Mouse (Mus musculus) CH12.LX (cell line): Measurements from ENCODE around the gene Acvrl1. TPM values are rescaled to one million over a fixed set of nuclear protein-coding genes. Genes with fewer than 3 reads are reported as not detected.

Source experiments
- DNase-seq: peaks from one replicate; pipeline ENCODE4 v3.0.0-alpha.2; 2013; ENCODE audit errors: extremely low read depth
- H3K27ac ChIP-seq: 2 replicates; pipeline ENCODE4 v1.5.1; 2012; ENCODE audit warnings: low read depth, mild to moderate bottlenecking, control low read depth, moderate library complexity; ENCODE audit not compliant: insufficient read depth
- H3K27me3 ChIP-seq: replicated peaks from 2 replicates; pipeline ENCODE3; 2012; ENCODE audit warnings: inconsistent platforms
- H3K36me3 ChIP-seq, 2 experiments: replicated peaks in 1 of 2; 2 replicates each; pipeline versions ENCODE3 to v1.6.1; 2012; ENCODE audit warnings: inconsistent platforms in 1 of 2, low read length in 1 of 2, mild to moderate bottlenecking in 1 of 2, mixed read lengths in 1 of 2, moderate library complexity in 1 of 2; ENCODE audit not compliant: control insufficient read depth in 1 of 2, insufficient read depth in 1 of 2
- H3K4me1 ChIP-seq, 2 experiments: 2 replicates each; pipeline ENCODE4 v1.6.1; 2012; ENCODE audit warnings: inconsistent platforms in 1 of 2, moderate library complexity in 1 of 2; ENCODE audit not compliant: insufficient read depth in 2 of 2, control insufficient read depth in 1 of 2
- H3K4me2 ChIP-seq: 2 replicates; pipeline ENCODE4 v1.6.1; 2012; ENCODE audit warnings: low read depth, mild to moderate bottlenecking, control low read depth; ENCODE audit not compliant: poor library complexity, insufficient read depth, severe bottlenecking
- H3K4me3 ChIP-seq, 3 experiments: fragments of 150-350 bp in 1 of 3; sonication (generic) in 1 of 3; replicated peaks in 1 of 3; 2 replicates each; pipeline versions ENCODE3 to v1.5.1; 2011 to 2012; ENCODE audit warnings: low read depth in 2 of 3, low read length in 2 of 3, mild to moderate bottlenecking in 2 of 3, moderate library complexity in 2 of 3, control low read depth in 1 of 3, improper control_type of control experiment in 1 of 3, inconsistent platforms in 1 of 3, mixed read lengths in 1 of 3; ENCODE audit not compliant: poor library complexity in 1 of 3
- H3K79me2 ChIP-seq: replicated peaks from 2 replicates; pipeline ENCODE4 v1.6.1; 2012; ENCODE audit warnings: mild to moderate bottlenecking, moderate library complexity; ENCODE audit not compliant: control insufficient read depth, poor library complexity, insufficient read depth, severe bottlenecking; ENCODE audit errors: extremely low read depth
- H3K9ac ChIP-seq: 2 replicates; pipeline ENCODE4 v1.6.1; 2012; ENCODE audit warnings: low read depth, mild to moderate bottlenecking, control low read depth, moderate library complexity; ENCODE audit not compliant: insufficient read depth
- H3K9me3 ChIP-seq: replicated peaks from 2 replicates; pipeline ENCODE3; 2012; ENCODE audit warnings: low read length, inconsistent platforms, mixed read lengths
- CHD1 ChIP-seq: IDR thresholded peaks from 2 replicates; pipeline ENCODE4 v1.6.1; 2012; ENCODE audit warnings: low read depth, low read length, improper control_type of control experiment, inconsistent platforms
- CHD2 ChIP-seq: IDR thresholded peaks from 2 replicates; pipeline ENCODE4 v1.6.1; 2011; ENCODE audit warnings: low read length, improper control_type of control experiment
- E2F4 ChIP-seq: IDR thresholded peaks from 2 replicates; pipeline ENCODE4 v1.6.1; 2011; ENCODE audit warnings: low read depth, low read length, improper control_type of control experiment; ENCODE audit not compliant: insufficient replicate concordance
- GABPA ChIP-seq: IDR thresholded peaks from 2 replicates; pipeline ENCODE4 v1.6.1; 2012; ENCODE audit warnings: low read depth, low read length, improper control_type of control experiment, inconsistent platforms; ENCODE audit not compliant: insufficient replicate concordance
- HCFC1 ChIP-seq: IDR thresholded peaks from 2 replicates; pipeline ENCODE4 v1.6.1; 2012; ENCODE audit warnings: low read depth, mild to moderate bottlenecking, inconsistent platforms, low read length, improper control_type of control experiment
- IRF4 ChIP-seq: IDR thresholded peaks from 2 replicates; pipeline ENCODE4 v1.6.1; 2014; ENCODE audit warnings: low read depth, mild to moderate bottlenecking, inconsistent platforms, low read length, improper control_type of control experiment
- JUN ChIP-seq: IDR thresholded peaks from 2 replicates; pipeline ENCODE4 v1.6.1; 2011; ENCODE audit warnings: low read depth, mild to moderate bottlenecking, low read length, improper control_type of control experiment, moderate library complexity; ENCODE audit not compliant: insufficient read depth
- JUND ChIP-seq: conservative IDR thresholded peaks from 2 replicates; pipeline ENCODE4 v1.6.1; 2011; ENCODE audit warnings: low read depth, low read length, improper control_type of control experiment
- KAT2A ChIP-seq: IDR thresholded peaks from 2 replicates; pipeline ENCODE4 v1.6.1; 2012; ENCODE audit warnings: low read length, improper control_type of control experiment, inconsistent platforms; ENCODE audit not compliant: insufficient replicate concordance
- MEF2A ChIP-seq: IDR thresholded peaks from 2 replicates; pipeline ENCODE4 v1.6.1; 2014; ENCODE audit warnings: low read depth, mild to moderate bottlenecking, inconsistent platforms, low read length, improper control_type of control experiment, borderline replicate concordance
- MXI1 ChIP-seq: IDR thresholded peaks from 2 replicates; pipeline ENCODE4 v1.6.1; 2011; ENCODE audit warnings: mild to moderate bottlenecking, low read depth, low read length, improper control_type of control experiment
- NELFE ChIP-seq: IDR thresholded peaks from 2 replicates; pipeline ENCODE4 v1.6.1; 2011; ENCODE audit warnings: low read depth, low read length, improper control_type of control experiment
- POLR2AphosphoS2 ChIP-seq: IDR thresholded peaks from 2 replicates; pipeline ENCODE4 v1.6.1; 2011; ENCODE audit warnings: low read depth, low read length, improper control_type of control experiment
- RAD21 ChIP-seq: IDR thresholded peaks from 2 replicates; pipeline ENCODE4 v1.6.1; 2011; ENCODE audit warnings: low read depth, mild to moderate bottlenecking, low read length, improper control_type of control experiment, moderate library complexity
- RCOR1 ChIP-seq: conservative IDR thresholded peaks from 2 replicates; pipeline ENCODE4 v1.6.1; 2012; ENCODE audit warnings: low read depth, mild to moderate bottlenecking, inconsistent platforms, low read length, improper control_type of control experiment
- SIN3A ChIP-seq: IDR thresholded peaks from 2 replicates; pipeline ENCODE4 v1.6.1; 2012; ENCODE audit warnings: low read length, improper control_type of control experiment, inconsistent platforms
- SMC3 ChIP-seq: IDR thresholded peaks from 2 replicates; pipeline ENCODE4 v1.6.1; 2011; ENCODE audit warnings: low read depth, low read length, improper control_type of control experiment
- TCF12 ChIP-seq: IDR thresholded peaks from 2 replicates; pipeline ENCODE4 v1.6.1; 2014; ENCODE audit warnings: low read depth, mild to moderate bottlenecking, inconsistent platforms, low read length, improper control_type of control experiment
- UBTF ChIP-seq: IDR thresholded peaks from 2 replicates; pipeline ENCODE4 v1.6.1; 2012; ENCODE audit warnings: low read depth, mild to moderate bottlenecking, inconsistent platforms, low read length, improper control_type of control experiment, moderate library complexity
- USF1 ChIP-seq: IDR thresholded peaks from 2 replicates; pipeline ENCODE4 v1.6.1; 2014; ENCODE audit warnings: low read depth, mild to moderate bottlenecking, inconsistent platforms, low read length, improper control_type of control experiment
- ZMIZ1 ChIP-seq: IDR thresholded peaks from 2 replicates; pipeline ENCODE4 v1.6.1; 2012; ENCODE audit warnings: low read depth, mild to moderate bottlenecking, inconsistent platforms, low read length, improper control_type of control experiment
- dilution Hi-C: fragments of 300-500 bp; cut with MboI; formaldehyde crosslinking; loops from 2 replicates; pipeline ENCODE4 v1.14.3; 2020; ENCODE audit warnings: low sequenced_read_pairs; ENCODE audit not compliant: extremely low pct_unique_long_range_greater_than_20kb, extremely low pct_ligation_motif_present
- in situ Hi-C: fragments of 300-500 bp; cut with MboI; formaldehyde crosslinking; loops from 3 replicates; pipeline ENCODE4 v1.14.3; 2019; ENCODE audit warnings: low sequenced_read_pairs, low pct_ligation_motif_present, low pct_unique_long_range_greater_than_20kb, mixed read lengths
- polyA plus RNA-seq: library from polyadenylated mRNA; unstranded; fragments of >175 nt; gene quantifications from 2 replicates; pipeline ENCODE4 v1.2.1, GENCODE M21; 2012; ENCODE audit warnings: low read depth; ENCODE audit not compliant: insufficient read length
- total RNA-seq, 2 experiments: library from RNA; depleted of rRNA; stranded (reverse); fragments of 300-350 nt in 1 of 2; fragments of >200 nt in 1 of 2; gene quantifications; 2 replicates each; pipeline ENCODE4 v1.2.3; 2012 to 2014

Acvrl1 gene
- total and polyA plus RNA-seq, 3 experiments: 4.0 to 9.5 (median 5.2) TPM

GRCm38 (mm10) chr15:101143494-101143893 is 15.2 kb downstream of the Acvrl1 start:
- dilution Hi-C loops (no loop called here), in situ Hi-C loops (no loop called here)
- Histone ChIP-seq H3K9me3 (no peaks in the 10 kb centered on the region), H3K36me3 (peaks cover 0 to 23% of the 10 kb centered on the region in 2 experiments), H3K4me2 (no peak overlapping the region), H3K4me3 (no peak overlapping the region), H3K4me1 (peaks cover 36 to 91% of the 10 kb centered on the region in 2 experiments)
- TF ChIP-seq JUN: no peak
- no peak for TF ChIP-seq RAD21
- no peak for TF ChIP-seq SIN3A
- TF ChIP-seq E2F4: no peak
- no peak for TF ChIP-seq CHD1
- TF ChIP-seq USF1: no peak
- no peak for TF ChIP-seq MXI1
- no peak for TF ChIP-seq GABPA
- TF ChIP-seq UBTF: no peak
- no peak for TF ChIP-seq IRF4
- no peak for TF ChIP-seq ZMIZ1
- TF ChIP-seq HCFC1: no peak
- no peak for TF ChIP-seq TCF12
- TF ChIP-seq RCOR1: no peak
- TF ChIP-seq SMC3: no peak
- TF ChIP-seq, all 38 proteins: peak for 0
- DNase-seq: no peak
- H3K9ac ChIP-seq: no peak overlapping the region
- no peaks in the 10 kb centered on the region for H3K27me3 ChIP-seq
- no peaks in the 10 kb centered on the region for H3K79me2 ChIP-seq
- H3K27ac ChIP-seq: no peak overlapping the region

GRCm38 (mm10) chr15:101144176-101144575 is 15.9 kb downstream of the Acvrl1 start:
- dilution Hi-C loops (no loop called here), in situ Hi-C loops (no loop called here)
- Histone ChIP-seq H3K4me3 (peak overlapping the region in 2 of 3 experiments; percentile 51 to 56), H3K9me3 (no peaks in the 10 kb centered on the region), H3K79me2 (no peaks in the 10 kb centered on the region), H3K4me2 (peak overlapping the region; percentile 42), H3K27ac (no peak overlapping the region), H3K27me3 (no peaks in the 10 kb centered on the region), H3K4me1 (peaks cover 34 to 88% of the 10 kb centered on the region in 2 experiments), H3K9ac (peak overlapping the region; percentile 51; the same call in 1 of the 2 replicates)
- DNase-seq: no peak
- no peak for TF ChIP-seq NELFE
- no peak for TF ChIP-seq MEF2A
- no peak for TF ChIP-seq POLR2AphosphoS2
- no peak for TF ChIP-seq JUND
- 0 out of 2 replicates have a peak, but pooled peaks have one; percentile 23 for TF ChIP-seq CHD2
- no peak for TF ChIP-seq KAT2A
- TF ChIP-seq, all 38 proteins: peak for 1
- peaks cover 0 to 22% of the 10 kb centered on the region in 2 experiments for H3K36me3 ChIP-seq
